Mouse (Mus musculus) heart, embryonic 10.5 days (tissue): ENCODE measurements around the gene Crtac1. TPM values are rescaled to one million over a fixed set of nuclear protein-coding genes. Genes with fewer than 3 reads are reported as not detected.

Experiments used
- DNase-seq: peaks from one replicate; pipeline ENCODE4 v3.0.0-alpha.2; 2017; ENCODE audit warnings: low spot score
- H3K27ac ChIP-seq: fragments of 300-500 bp; sonication (generic); 2 replicates; pipeline ENCODE4 v1.5.1; 2016; ENCODE audit warnings: mild to moderate bottlenecking
- H3K27me3 ChIP-seq: fragments of 300-500 bp; sonication (generic); 2 replicates; pipeline ENCODE4 v1.6.1; 2016; ENCODE audit warnings: mild to moderate bottlenecking; ENCODE audit not compliant: poor library complexity, insufficient read depth, severe bottlenecking
- H3K36me3 ChIP-seq: fragments of 300-500 bp; sonication (generic); 2 replicates; pipeline ENCODE4 v1.6.1; 2016; ENCODE audit warnings: mild to moderate bottlenecking, moderate library complexity
- H3K4me1 ChIP-seq: fragments of 300-500 bp; sonication (generic); 2 replicates; pipeline ENCODE4 v1.6.1; 2016; ENCODE audit warnings: mild to moderate bottlenecking
- H3K4me3 ChIP-seq: fragments of 300-500 bp; sonication (generic); 2 replicates; pipeline ENCODE4 v1.5.1; 2016; ENCODE audit warnings: mild to moderate bottlenecking, moderate library complexity
- H3K9me3 ChIP-seq: fragments of 300-500 bp; sonication (generic); 2 replicates; pipeline ENCODE4 v1.6.1; 2016; ENCODE audit warnings: mild to moderate bottlenecking, moderate library complexity
- WGBS: fragments of 180-500 bp; shearing (Covaris S2); methylation state at CpG from one replicate; pipeline ENCODE4 v1.1.7; 2016; 5-methylcytosine and 5-hydroxymethylcytosine counted together
- polyA plus RNA-seq: library from polyadenylated mRNA; unstranded; fragments of >200 nt; fragmentation: Nextera tagmentation; extraction: Ambion mirVana; gene quantifications from 2 replicates; pipeline ENCODE4 v1.2.1, GENCODE M21; 2016

Crtac1 gene
- 0.07 and 0.28 TPM in 2 replicates for polyA plus RNA-seq

DNA sequence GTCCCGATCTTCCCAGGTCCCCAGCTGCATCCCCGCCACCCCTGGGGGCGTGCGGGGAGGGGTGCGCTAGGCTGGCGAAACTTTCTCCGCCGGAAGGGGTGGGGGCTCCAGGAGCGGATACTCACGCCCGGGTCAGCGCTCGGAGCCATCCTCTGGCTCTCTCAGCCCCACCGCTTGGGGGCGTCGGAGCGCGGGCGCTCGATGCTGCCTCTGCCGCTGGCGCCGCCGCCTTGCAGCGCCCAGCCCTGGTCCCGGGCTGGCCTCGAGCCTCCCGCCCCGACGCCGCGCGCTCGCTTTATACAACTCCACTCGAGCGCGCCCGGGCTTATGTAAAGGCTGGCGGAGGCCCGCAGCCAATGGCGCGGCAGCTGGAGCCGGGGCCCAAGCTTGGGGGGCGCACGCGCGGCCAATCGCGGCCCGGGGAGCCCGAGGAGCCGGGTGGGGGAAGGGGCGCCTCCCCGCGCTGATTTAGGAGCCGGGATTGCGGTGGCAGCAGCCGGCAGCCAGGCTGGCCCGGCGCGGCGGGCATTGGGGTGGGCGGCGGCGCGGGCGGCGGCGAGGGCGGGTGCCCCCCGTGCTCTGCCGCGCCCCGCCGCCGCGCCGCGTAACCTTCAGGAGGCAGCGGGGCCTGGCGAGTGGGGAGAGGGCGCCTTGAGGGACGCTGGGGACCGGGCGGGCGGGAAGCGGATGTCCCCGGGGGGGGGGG, at the start of gene Crtac1:
Crtac1 (minus strand) TSS at position 299 of the 706 bp plus-strand sequence.
- Histone ChIP-seq H3K36me3 (no peaks in the 10 kb centered on the region), H3K27me3 (peaks cover 94% of the 10 kb centered on the region), H3K4me3 (peak within 1 kb of the TSS; percentile 70), H3K9me3 (no peaks in the 10 kb centered on the region), H3K27ac (peak within 1 kb of the TSS; percentile 52; the same call in 1 of the 2 replicates), H3K4me1 (peaks cover 19% of the 10 kb centered on the region)
- no peak for DNase-seq
- WGBS: 2% methylated on average over 87 of the region's 88 CpGs

- Histone ChIP-seq H3K4me1 (no peaks in the 10 kb centered on the region), H3K4me3 (no peak overlapping the region), H3K36me3 (no peaks in the 10 kb centered on the region), H3K27ac (no peak overlapping the region), H3K9me3 (no peaks in the 10 kb centered on the region), H3K27me3 (peaks cover 56% of the 10 kb centered on the region)
- DNase-seq: no peak
- WGBS: 63% methylated on average over 12 of the region's 12 CpGs
Measured at GRCm38 (mm10) chr19:42478303-42478702, 46.7 kb upstream of the Crtac1 start.

DNA sequence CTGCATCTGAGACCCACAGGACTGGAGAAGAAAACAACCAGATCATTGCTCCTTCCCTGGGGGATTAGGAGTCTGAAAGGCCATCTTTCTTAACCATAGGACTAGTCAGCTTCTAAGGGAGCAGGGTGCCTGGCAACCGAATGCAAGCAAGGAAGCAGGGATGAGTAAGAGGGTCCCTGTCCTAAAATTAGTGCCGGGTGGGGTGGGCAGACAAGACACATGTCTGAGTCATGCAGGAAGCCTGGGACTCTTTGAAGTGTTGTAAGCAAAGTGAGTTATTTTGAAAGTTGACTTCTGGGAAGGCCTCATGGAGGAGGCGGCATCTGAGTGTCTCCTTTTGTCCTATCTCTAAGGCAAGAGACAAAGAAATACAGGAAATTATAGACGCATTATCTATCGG, 46.2 kb upstream of the Crtac1 start:
- H3K27ac ChIP-seq: no peak overlapping the region
- no peaks in the 10 kb centered on the region for H3K36me3 ChIP-seq
- H3K27me3 ChIP-seq: peaks cover 52% of the 10 kb centered on the region
- no peak for DNase-seq
- H3K9me3 ChIP-seq: no peaks in the 10 kb centered on the region
- no peaks in the 10 kb centered on the region for H3K4me1 ChIP-seq
- 61% methylated on average over 5 of the region's 5 CpGs for WGBS
- H3K4me3 ChIP-seq: no peak overlapping the region

- H3K9me3 ChIP-seq: no peaks in the 10 kb centered on the region
- H3K27ac ChIP-seq: no peak overlapping the region
- H3K36me3 ChIP-seq: no peaks in the 10 kb centered on the region
- 27% methylated on average over 11 of the region's 11 CpGs for WGBS
- H3K4me3 ChIP-seq: no peak overlapping the region
- H3K4me1 ChIP-seq: no peaks in the 10 kb centered on the region
- peaks cover 59% of the 10 kb centered on the region for H3K27me3 ChIP-seq
- DNase-seq: no peak
Measured at GRCm38 (mm10) chr19:42472831-42473230, 41.2 kb upstream of the Crtac1 start.

- Histone ChIP-seq H3K4me1 (no peaks in the 10 kb centered on the region), H3K27me3 (peaks cover 51% of the 10 kb centered on the region), H3K36me3 (no peaks in the 10 kb centered on the region), H3K4me3 (no peak overlapping the region), H3K27ac (no peak overlapping the region), H3K9me3 (no peaks in the 10 kb centered on the region)
- WGBS: 79% methylated on average over 4 of the region's 4 CpGs
- no peak for DNase-seq
Measured at GRCm38 (mm10) chr19:42471571-42471970, 40.0 kb upstream of the Crtac1 start.

GRCm38 (mm10) chr19:42461851-42462250, 30.3 kb upstream of the Crtac1 start:
- Histone ChIP-seq H3K9me3 (no peaks in the 10 kb centered on the region), H3K27ac (no peak overlapping the region), H3K36me3 (no peaks in the 10 kb centered on the region), H3K4me3 (no peak overlapping the region), H3K27me3 (peaks cover 95% of the 10 kb centered on the region), H3K4me1 (no peaks in the 10 kb centered on the region)
- no peak for DNase-seq
- 19% methylated on average over 6 of the region's 6 CpGs for WGBS

- WGBS: 21% methylated on average over 9 of the region's 9 CpGs
- H3K4me1 ChIP-seq: no peaks in the 10 kb centered on the region
- peaks cover 95% of the 10 kb centered on the region for H3K27me3 ChIP-seq
- no peak overlapping the region for H3K4me3 ChIP-seq
- no peak for DNase-seq
- no peak overlapping the region for H3K27ac ChIP-seq
- no peaks in the 10 kb centered on the region for H3K36me3 ChIP-seq
- no peaks in the 10 kb centered on the region for H3K9me3 ChIP-seq
Measured at GRCm38 (mm10) chr19:42461353-42461752, 29.8 kb upstream of the Crtac1 start.

DNA sequence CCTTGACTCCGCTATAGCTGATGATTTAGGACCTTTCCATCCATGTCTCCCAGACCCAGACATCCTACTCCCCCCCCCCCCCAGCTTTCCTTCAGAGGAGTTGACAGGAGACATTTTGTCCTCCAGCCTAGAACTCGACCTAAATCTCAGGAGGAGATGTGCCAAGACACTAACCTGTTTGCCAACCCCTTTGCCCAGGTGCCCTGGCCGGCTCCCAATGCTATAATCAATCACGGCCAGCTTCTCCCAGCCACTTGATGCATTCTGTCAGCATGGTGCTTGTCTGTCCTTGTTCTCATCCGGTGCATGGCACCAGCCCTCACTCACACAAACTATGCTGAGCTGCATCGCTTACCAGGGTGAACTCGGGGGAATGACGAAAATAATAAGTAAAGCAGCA, 27.9 kb upstream of the Crtac1 start:
- H3K4me1 ChIP-seq: peaks cover under 1% of the 10 kb centered on the region; the same call in 1 of the 2 replicates
- no peak overlapping the region for H3K27ac ChIP-seq
- H3K27me3 ChIP-seq: peaks cover 96% of the 10 kb centered on the region
- no peak for DNase-seq
- H3K9me3 ChIP-seq: no peaks in the 10 kb centered on the region
- H3K4me3 ChIP-seq: no peak overlapping the region
- no peaks in the 10 kb centered on the region for H3K36me3 ChIP-seq
- WGBS: 90% methylated on average over 8 of the region's 8 CpGs

DNA sequence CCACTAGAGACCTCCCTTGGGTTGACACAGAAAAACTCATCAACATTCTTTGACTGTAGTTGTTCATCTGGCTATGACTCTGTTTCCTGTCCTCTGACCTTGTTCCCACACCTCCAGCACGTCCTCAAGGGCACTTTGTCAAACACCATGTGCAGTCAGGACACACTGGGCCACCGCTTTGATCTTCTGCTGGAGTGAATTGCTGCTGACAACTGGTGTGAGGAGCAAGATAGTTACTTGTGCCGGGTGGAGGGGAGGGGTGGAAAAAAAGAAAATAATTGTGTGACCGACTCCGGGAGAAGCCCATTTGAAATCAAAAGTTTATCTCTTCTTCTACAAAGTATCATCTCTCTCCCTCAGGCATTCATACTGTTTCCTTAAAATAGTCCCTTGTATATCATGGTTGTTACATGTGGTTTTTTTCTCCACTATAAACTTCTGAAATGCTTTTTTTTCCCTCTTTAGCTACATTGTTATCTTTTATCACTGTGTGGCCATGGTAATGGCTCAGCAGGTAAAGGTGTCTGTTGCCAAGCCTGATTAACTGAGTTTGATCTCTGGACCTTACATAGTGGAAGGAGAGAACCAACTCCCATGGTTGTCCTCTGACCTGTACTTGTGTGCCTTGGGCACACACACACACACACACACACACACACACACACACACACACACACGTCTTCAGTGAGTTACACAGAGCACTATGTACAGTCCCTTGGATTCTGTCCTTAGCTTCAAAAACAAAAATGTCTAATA, 23.1 kb upstream of the Crtac1 start:
- Histone ChIP-seq H3K27ac (no peak overlapping the region), H3K9me3 (no peaks in the 10 kb centered on the region), H3K27me3 (peaks cover 85% of the 10 kb centered on the region), H3K36me3 (no peaks in the 10 kb centered on the region), H3K4me1 (peaks cover 4% of the 10 kb centered on the region; the same call in 1 of the 2 replicates), H3K4me3 (no peak overlapping the region)
- WGBS: 28% methylated on average over 6 of the region's 6 CpGs
- DNase-seq: peak; percentile 85

GRCm38 (mm10) chr19:42454006-42454405, 22.4 kb upstream of the Crtac1 start:
- peaks cover 85% of the 10 kb centered on the region for H3K27me3 ChIP-seq
- H3K27ac ChIP-seq: no peak overlapping the region
- H3K4me3 ChIP-seq: no peak overlapping the region
- WGBS: 89% methylated on average over 9 of the region's 9 CpGs
- no peaks in the 10 kb centered on the region for H3K9me3 ChIP-seq
- no peak for DNase-seq
- H3K36me3 ChIP-seq: no peaks in the 10 kb centered on the region
- peaks cover 4% of the 10 kb centered on the region; the same call in 1 of the 2 replicates for H3K4me1 ChIP-seq

GRCm38 (mm10) chr19:42452539-42452938, 21.0 kb upstream of the Crtac1 start:
- Histone ChIP-seq H3K4me3 (no peak overlapping the region), H3K4me1 (peaks cover 4% of the 10 kb centered on the region; the same call in 1 of the 2 replicates), H3K36me3 (no peaks in the 10 kb centered on the region), H3K27me3 (peaks cover 82% of the 10 kb centered on the region), H3K9me3 (no peaks in the 10 kb centered on the region), H3K27ac (no peak overlapping the region)
- DNase-seq: no peak
- WGBS: 84% methylated on average over 7 of the region's 7 CpGs

- peaks cover 82% of the 10 kb centered on the region for H3K27me3 ChIP-seq
- 87% methylated on average over 10 of the region's 10 CpGs for WGBS
- no peaks in the 10 kb centered on the region for H3K36me3 ChIP-seq
- H3K4me1 ChIP-seq: no peaks in the 10 kb centered on the region
- no peaks in the 10 kb centered on the region for H3K9me3 ChIP-seq
- DNase-seq: no peak
- H3K4me3 ChIP-seq: no peak overlapping the region
- H3K27ac ChIP-seq: no peak overlapping the region
Measured at GRCm38 (mm10) chr19:42448539-42448938, 17.0 kb upstream of the Crtac1 start.

DNA sequence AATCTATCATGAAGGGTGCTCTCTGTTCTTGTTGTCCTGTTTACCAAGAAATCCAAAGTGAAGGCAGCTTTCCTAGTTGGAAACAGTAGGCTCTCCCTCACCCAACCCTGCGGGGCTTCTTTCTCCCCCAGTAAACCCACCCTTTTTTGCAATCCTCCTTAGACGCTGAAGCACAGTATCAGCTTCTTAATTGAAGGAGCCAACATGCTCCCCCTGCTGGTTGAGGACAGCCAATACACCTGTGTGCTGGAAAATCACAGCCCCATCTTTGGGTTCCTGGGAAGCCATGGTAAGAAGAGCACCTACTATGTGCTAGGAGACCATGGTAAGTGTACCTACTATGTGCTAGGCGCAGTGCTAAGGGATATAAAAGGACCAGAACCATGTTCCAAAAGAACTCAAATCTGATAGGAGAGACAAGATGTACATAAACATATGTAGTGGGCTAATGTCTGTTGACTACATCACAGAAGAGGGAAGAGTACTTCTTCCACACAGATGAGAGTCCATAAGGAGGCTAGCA, 12.4 kb upstream of the Crtac1 start:
- no peak for DNase-seq
- H3K4me3 ChIP-seq: no peak overlapping the region
- H3K36me3 ChIP-seq: no peaks in the 10 kb centered on the region
- no peak overlapping the region for H3K27ac ChIP-seq
- no peaks in the 10 kb centered on the region for H3K9me3 ChIP-seq
- H3K4me1 ChIP-seq: no peaks in the 10 kb centered on the region
- WGBS: 15% methylated on average over 3 of the region's 3 CpGs
- peaks cover 75% of the 10 kb centered on the region for H3K27me3 ChIP-seq
